Mouse (Mus musculus): ENCODE results near the gene Stox2.

GRCm38 (mm10) chr8:47413524-47414257, 32.5 kb downstream of the Stox2 start:
- TF ChIP-seq TAL1 (IDR thresholded peaks at IDR 0.05; ENCODE audit: low read length) = no peak
- no peak for TF ChIP-seq GATA1 (IDR thresholded peaks at IDR 0.05; ENCODE audit: low read length)

Data from erythroblast, embryonic 14.5 days (primary cell).